Mouse (Mus musculus): ENCODE results near the gene Usp53. TPM values are rescaled to one million over a fixed set of nuclear protein-coding genes. Genes with fewer than 3 reads are reported as not detected.

The Usp53 gene
- polyA plus RNA-seq, 1 experiment from 2014 or later = 15.2 TPM

GRCm38 (mm10) chr3:122907841-122908240 lies 76.5 kb downstream of the Usp53 start:
- ATAC-seq (ENCODE audit: insufficient read depth, low FRiP score, low read depth) = no peak
- Histone ChIP-seq H3K4me1 (no peaks in the 10 kb centered on the region), H3K27me3 (replicated peaks) (no peaks in the 10 kb centered on the region), H3K4me3 (replicated peaks) (no peak overlapping the region), H3K4me2 (no peak overlapping the region), H3K27ac (no peak overlapping the region), H3K9me3 (no peaks in the 10 kb centered on the region), H3K36me3 (no peaks in the 10 kb centered on the region), H3K9ac (no peak overlapping the region)
- 90% methylated on average over 2 of the region's 2 CpGs for WGBS

GRCm38 (mm10) chr3:122903746-122904433 lies 80.4 kb downstream of the Usp53 start:
- no peaks in the 10 kb centered on the region for H3K36me3 ChIP-seq
- H3K9ac ChIP-seq = no peak overlapping the region
- no peaks in the 10 kb centered on the region for H3K9me3 ChIP-seq
- H3K4me1 ChIP-seq = no peaks in the 10 kb centered on the region
- no peak overlapping the region for H3K27ac ChIP-seq
- H3K4me3 ChIP-seq (replicated peaks) = no peak overlapping the region
- no peak overlapping the region for H3K4me2 ChIP-seq
- peak; percentile 43; the same call in 1 of the 2 replicates for ATAC-seq (ENCODE audit: insufficient read depth, low FRiP score, low read depth)
- WGBS = 42% methylated on average over 12 of the region's 12 CpGs
- H3K27me3 ChIP-seq (replicated peaks) = no peaks in the 10 kb centered on the region

GRCm38 (mm10) chr3:122898254-122898653 lies 86.1 kb downstream of the Usp53 start:
- 51% methylated on average over 6 of the region's 6 CpGs for WGBS
- no peaks in the 10 kb centered on the region for H3K36me3 ChIP-seq
- no peak overlapping the region for H3K4me3 ChIP-seq (replicated peaks)
- no peak overlapping the region for H3K27ac ChIP-seq
- H3K9me3 ChIP-seq = no peaks in the 10 kb centered on the region
- H3K4me2 ChIP-seq = no peak overlapping the region
- no peaks in the 10 kb centered on the region for H3K4me1 ChIP-seq
- ATAC-seq (ENCODE audit: insufficient read depth, low FRiP score, low read depth) = no peak
- no peak overlapping the region for H3K9ac ChIP-seq
- no peaks in the 10 kb centered on the region for H3K27me3 ChIP-seq (replicated peaks)

GRCm38 (mm10) chr3:122895189-122895731 lies 89.0 kb downstream of the Usp53 start:
- Histone ChIP-seq H3K4me3 (replicated peaks) (no peak overlapping the region), H3K9me3 (no peaks in the 10 kb centered on the region), H3K36me3 (no peaks in the 10 kb centered on the region), H3K4me1 (no peaks in the 10 kb centered on the region), H3K9ac (no peak overlapping the region), H3K27me3 (replicated peaks) (no peaks in the 10 kb centered on the region), H3K4me2 (no peak overlapping the region), H3K27ac (no peak overlapping the region)
- ATAC-seq (ENCODE audit: insufficient read depth, low FRiP score, low read depth) = no peak
- 63% methylated on average over 11 of the region's 11 CpGs for WGBS

GRCm38 (mm10) chr3:122894772-122895171 lies 89.5 kb downstream of the Usp53 start, which contains the start of gene Fabp2:
Gene Fabp2, plus strand, starts transcription at chr3:122895072.
- Histone ChIP-seq H3K9me3 (no peaks in the 10 kb centered on the region), H3K4me1 (no peaks in the 10 kb centered on the region), H3K4me3 (replicated peaks) (no peak within 1 kb of the TSS), H3K27me3 (replicated peaks) (no peaks in the 10 kb centered on the region), H3K36me3 (no peaks in the 10 kb centered on the region), H3K9ac (no peak within 1 kb of the TSS), H3K4me2 (no peak within 1 kb of the TSS), H3K27ac (no peak within 1 kb of the TSS)
- WGBS = 87% methylated on average over 3 of the region's 3 CpGs
- no peak for ATAC-seq (ENCODE audit: insufficient read depth, low FRiP score, low read depth)

DNA sequence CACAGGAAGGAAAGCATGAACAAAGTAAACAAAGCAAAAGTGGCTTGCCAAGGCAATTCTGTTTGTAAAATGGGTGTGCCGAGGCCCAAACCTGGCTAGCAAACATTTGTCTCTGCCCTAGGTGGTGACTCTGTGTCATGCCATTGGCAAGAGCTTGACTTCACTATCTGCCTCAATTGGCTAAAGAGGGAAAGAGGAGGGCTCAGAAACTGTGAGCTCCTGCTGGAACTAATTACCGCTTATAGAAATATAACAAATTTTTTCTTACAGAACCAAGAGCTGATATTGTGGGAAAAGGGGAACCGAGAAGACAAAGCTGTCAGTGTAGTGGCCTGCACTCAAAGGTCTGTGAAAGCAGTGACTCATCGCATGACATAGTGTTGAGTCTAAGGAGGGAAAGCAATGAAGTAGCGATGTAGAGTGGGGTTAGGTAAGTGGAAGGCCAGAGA lies 95.9 kb downstream of the Usp53 start:
- no peaks in the 10 kb centered on the region for H3K4me1 ChIP-seq
- no peak overlapping the region for H3K4me3 ChIP-seq (replicated peaks)
- H3K9me3 ChIP-seq = no peaks in the 10 kb centered on the region
- H3K27me3 ChIP-seq (replicated peaks) = no peaks in the 10 kb centered on the region
- no peak overlapping the region for H3K9ac ChIP-seq
- H3K36me3 ChIP-seq = no peaks in the 10 kb centered on the region
- WGBS = 57% methylated on average over 5 of the region's 5 CpGs
- peak overlapping the region; percentile 76 for H3K27ac ChIP-seq
- H3K4me2 ChIP-seq = peak overlapping the region; percentile 26
- ATAC-seq (ENCODE audit: insufficient read depth, low FRiP score, low read depth) = peak; percentile 80

DNA sequence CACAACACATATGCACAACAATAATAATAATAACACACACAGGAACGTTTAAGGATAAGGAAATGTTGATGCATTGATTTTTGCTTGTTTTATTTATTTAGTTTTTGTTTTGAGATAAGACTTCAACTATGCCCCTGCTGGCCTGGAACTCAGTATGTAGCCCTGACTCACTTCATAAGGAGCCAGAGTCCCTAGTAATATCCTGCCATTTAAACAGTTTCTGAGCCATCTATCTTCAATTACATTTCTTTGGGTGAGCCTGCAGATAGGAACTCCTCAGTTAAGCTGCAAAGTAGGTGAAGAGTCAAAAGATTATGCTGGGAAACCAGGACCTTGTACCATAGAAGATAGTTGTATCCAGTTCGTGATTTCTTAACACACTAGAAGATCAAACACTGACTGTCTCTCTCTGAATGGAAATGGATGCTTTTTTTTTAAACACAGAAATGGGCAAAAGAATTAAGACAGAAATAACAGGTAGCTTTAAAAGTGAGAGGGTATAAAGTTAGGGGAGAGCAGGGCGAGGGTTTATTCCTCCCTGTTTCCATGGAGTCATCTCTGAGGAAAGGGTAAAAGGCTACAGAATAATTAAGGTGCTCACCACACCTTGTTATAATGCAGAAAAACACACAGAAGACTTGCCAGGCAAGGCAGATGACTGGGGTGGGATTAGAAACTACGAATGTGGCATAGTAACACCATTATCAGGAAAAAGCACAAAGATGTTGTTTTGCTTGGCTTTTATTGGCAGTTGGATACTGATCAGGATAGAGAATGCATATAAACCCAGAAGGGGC lies 96.6 kb downstream of the Usp53 start:
- Histone ChIP-seq H3K4me2 (peak overlapping the region; percentile 26), H3K27ac (peak overlapping the region; percentile 76), H3K9ac (no peak overlapping the region), H3K9me3 (no peaks in the 10 kb centered on the region), H3K4me1 (no peaks in the 10 kb centered on the region), H3K4me3 (replicated peaks) (no peak overlapping the region), H3K27me3 (replicated peaks) (no peaks in the 10 kb centered on the region), H3K36me3 (no peaks in the 10 kb centered on the region)
- WGBS = 58% methylated on average over 4 of the region's 4 CpGs
- ATAC-seq (ENCODE audit: insufficient read depth, low FRiP score, low read depth) = peak; percentile 68; the same call in 1 of the 2 replicates

Small RNA genes within 50 kb of the gene (microRNA-seq; reads per million reads assigned to microRNA genes)
- gene Gm22066 = not detected

Other genes starting within 250 kb of the Usp53 start
- 108 and 122 TPM in 2 replicates for gene Fabp2, start 89.4 kb downstream of the Usp53 start, polyA plus RNA-seq (2015; fragmentation: Nextera tagmentation; extraction: Ambion mirVana)
- not detected in 2 replicates for gene Gm10959, start 65.2 kb downstream of the Usp53 start, polyA plus RNA-seq (2015; fragmentation: Nextera tagmentation; extraction: Ambion mirVana)
- 154 and 190 TPM in 2 replicates for gene 1810037I17Rik, start 60.3 kb downstream of the Usp53 start, polyA plus RNA-seq (2015; fragmentation: Nextera tagmentation; extraction: Ambion mirVana)
- gene Myoz2, start 50.5 kb upstream of the Usp53 start, polyA plus RNA-seq (2015; fragmentation: Nextera tagmentation; extraction: Ambion mirVana) = 0.95 and 1.2 TPM in 2 replicates

Measured in stomach, embryonic 15.5 days (tissue).